ENCODE assay signal across 21 mouse cellular contexts in the genomic region with DNA sequence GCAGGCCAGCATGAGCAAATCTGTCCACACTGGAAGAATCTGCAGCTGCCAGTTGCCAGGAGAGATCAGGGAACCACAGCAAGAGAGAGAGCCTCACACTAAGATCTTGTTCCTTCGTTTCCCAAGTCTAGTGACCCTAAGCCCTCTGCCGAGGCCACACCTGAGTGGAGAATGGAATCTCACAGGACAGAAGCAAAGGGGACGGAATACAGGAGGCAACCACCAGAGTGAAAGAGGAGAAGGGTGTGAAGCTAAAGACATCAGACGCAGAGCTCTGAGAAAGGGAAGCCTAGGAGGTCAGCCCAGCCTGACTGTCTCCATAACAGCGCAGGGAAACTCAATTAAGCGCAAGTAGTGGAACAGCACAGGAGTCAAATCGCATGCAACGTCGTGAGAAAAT.
DNase-seq lines count a peak whose midpoint lies in the region; ATAC-seq lines count a peak whose summit lies in the region.
"Had no signal": no experiment of that assay in that cellular context is flagged by ENCODE, and none has a peak within 500 bp of the region (broad histone marks: within the 10 kb centered on the region; RNA-seq: fewer than 3 reads in every experiment).

No protein-coding gene starts in this region.

- no peaks in the 10 kb centered on the region for H3K9me3 ChIP-seq in kidney, embryonic 14.5 days (ENCODE audit: control insufficient read depth, low read length)
- H3K9me3 ChIP-seq in kidney, embryonic 16.5 days (ENCODE audit: low read length), result no peaks in the 10 kb centered on the region
- H3K9me3 ChIP-seq: embryonic facial prominence, embryonic 13.5 days; embryonic facial prominence, embryonic 15.5 days; forebrain, embryonic 10.5 days; forebrain, embryonic 12.5 days had no signal

- peak; percentile 64; the same call in 1 of the 2 replicates for ATAC-seq in kidney, embryonic 14.5 days (ENCODE audit: low FRiP score, low TSS enrichment)
- ATAC-seq in kidney, embryonic 16.5 days (ENCODE audit: low FRiP score, low TSS enrichment), result peak; percentile 51; the same call in 1 of the 2 replicates
- ATAC-seq: forebrain, embryonic 14.5 days; forebrain, embryonic 16.5 days had no signal

- peaks cover 4% of the 10 kb centered on the region; the same call in 1 of the 2 replicates for H3K4me1 ChIP-seq in kidney, embryonic 14.5 days (ENCODE audit: control insufficient read depth, insufficient read depth, low read length)
- H3K4me1 ChIP-seq in kidney, embryonic 16.5 days (ENCODE audit: insufficient read depth, low read length), result no peaks in the 10 kb centered on the region
- H3K4me1 ChIP-seq: embryonic facial prominence, embryonic 13.5 days; embryonic facial prominence, embryonic 15.5 days; forebrain, embryonic 10.5 days; forebrain, embryonic 12.5 days had no signal

- H3K27ac ChIP-seq in kidney, embryonic 14.5 days (ENCODE audit: low read depth, low read length), result no peak overlapping the region
- no peak overlapping the region for H3K27ac ChIP-seq in kidney, embryonic 16.5 days (ENCODE audit: low read length)
- H3K27ac ChIP-seq: embryonic facial prominence, embryonic 13.5 days; embryonic facial prominence, embryonic 15.5 days; forebrain, embryonic 10.5 days; forebrain, embryonic 12.5 days had no signal

- no peak for DNase-seq in kidney, adult 11 months
- no peak for DNase-seq in kidney, postnatal 36 days
- DNase-seq: adrenal gland, adult 2 months; adrenal gland, postnatal 10 days; adrenal gland, postnatal 25 days; cerebellum, adult 11 months; cerebellum, adult 18-20 months; cerebellum, adult 8-10 months; cerebellum, adult 9-11 months; cerebellum, postnatal 14 days; cerebellum, postnatal 36 days; embryo, embryonic 11 days had no signal

- H3K4me3 ChIP-seq in kidney, embryonic 14.5 days (ENCODE audit: low read length), result no peak overlapping the region
- no peak overlapping the region for H3K4me3 ChIP-seq in kidney, embryonic 16.5 days (ENCODE audit: low read length)
- H3K4me3 ChIP-seq: embryonic facial prominence, embryonic 13.5 days; embryonic facial prominence, embryonic 15.5 days; erythroblast, embryonic 14.5 days; forebrain, embryonic 10.5 days; forebrain, embryonic 12.5 days had no signal

- no peaks in the 10 kb centered on the region for H3K27me3 ChIP-seq in kidney, embryonic 14.5 days (ENCODE audit: control insufficient read depth, insufficient read depth, low read length)
- H3K27me3 ChIP-seq in kidney, embryonic 16.5 days (ENCODE audit: insufficient read depth, low read length), result no peaks in the 10 kb centered on the region
- H3K27me3 ChIP-seq: embryonic facial prominence, embryonic 13.5 days; embryonic facial prominence, embryonic 15.5 days; forebrain, embryonic 12.5 days had no signal

- no peak overlapping the region for H3K9ac ChIP-seq in kidney, embryonic 14.5 days (ENCODE audit: low read depth, low read length)
- no peak overlapping the region for H3K9ac ChIP-seq in kidney, embryonic 16.5 days (replicated peaks; ENCODE audit: low read length)
- H3K9ac ChIP-seq: embryonic facial prominence, embryonic 13.5 days; embryonic facial prominence, embryonic 15.5 days; forebrain, embryonic 12.5 days had no signal

- H3K36me3 ChIP-seq in kidney, embryonic 14.5 days (ENCODE audit: control insufficient read depth, insufficient read depth, low read length), result no peaks in the 10 kb centered on the region
- H3K36me3 ChIP-seq in kidney, embryonic 16.5 days (ENCODE audit: insufficient read depth, low read length), result no peaks in the 10 kb centered on the region
- H3K36me3 ChIP-seq: embryonic facial prominence, embryonic 13.5 days; embryonic facial prominence, embryonic 15.5 days; forebrain, embryonic 10.5 days; forebrain, embryonic 12.5 days had no signal

- WGBS in kidney, embryonic 14.5 days, result 33% methylated on average over 9 of the region's 9 CpGs
- 30% methylated on average over 9 of the region's 9 CpGs for WGBS in kidney, embryonic 16.5 days

- no peak overlapping the region for H3K4me2 ChIP-seq in kidney, embryonic 14.5 days (replicated peaks; ENCODE audit: low read depth, low read length)
- H3K4me2 ChIP-seq in kidney, embryonic 16.5 days (replicated peaks; ENCODE audit: low read depth, low read length), result no peak overlapping the region
- H3K4me2 ChIP-seq: embryonic facial prominence, embryonic 13.5 days; embryonic facial prominence, embryonic 15.5 days; forebrain, embryonic 12.5 days had no signal
